Mouse (Mus musculus) embryonic facial prominence, embryonic 11.5 days (tissue): Measurements from ENCODE around the gene Setd1b. TPM values are rescaled to one million over a fixed set of nuclear protein-coding genes. Genes with fewer than 3 reads are reported as not detected.

Source experiments
- ATAC-seq: fragments of 200-750 bp; cut with Nextera tagmentation; replicated peaks from 2 replicates; pipeline ENCODE4 v1.8.0; 2017; ENCODE audit warnings: low read depth; ENCODE audit not compliant: insufficient number of reproducible peaks, low FRiP score, low TSS enrichment
- DNase-seq: peaks from one replicate; pipeline ENCODE4 v3.0.0-alpha.2; 2015; ENCODE audit warnings: low spot score
- H3K27ac ChIP-seq: fragments of 300-500 bp; sonication (generic); replicated peaks from 2 replicates; pipeline ENCODE4 v1.5.1; 2014; ENCODE audit warnings: mild to moderate bottlenecking, low read depth, low read length, control low read depth
- H3K27me3 ChIP-seq: fragments of 300-500 bp; sonication (generic); 2 replicates; pipeline ENCODE4 v1.6.1; 2014; ENCODE audit warnings: mild to moderate bottlenecking, low read length, moderate library complexity, mixed read lengths; ENCODE audit not compliant: control insufficient read depth, insufficient read depth
- H3K36me3 ChIP-seq: fragments of 300-500 bp; sonication (generic); replicated peaks from 2 replicates; pipeline ENCODE4 v1.6.1; 2014; ENCODE audit warnings: low read depth, mild to moderate bottlenecking, low read length, moderate library complexity, mixed read lengths; ENCODE audit not compliant: control insufficient read depth, insufficient read depth
- H3K4me1 ChIP-seq: fragments of 300-500 bp; sonication (generic); 2 replicates; pipeline ENCODE4 v1.6.1; 2014; ENCODE audit warnings: low read length, mixed read lengths; ENCODE audit not compliant: control insufficient read depth, insufficient read depth
- H3K4me2 ChIP-seq: fragments of 300-500 bp; sonication (generic); 2 replicates; pipeline ENCODE4 v1.6.1; 2014; ENCODE audit warnings: low read depth, mild to moderate bottlenecking, control low read depth, low read length, moderate library complexity
- H3K4me3 ChIP-seq: fragments of 300-500 bp; sonication (generic); 2 replicates; pipeline ENCODE4 v1.5.1; 2014; ENCODE audit warnings: low read depth, low read length, control low read depth
- H3K9ac ChIP-seq: fragments of 300-500 bp; sonication (generic); replicated peaks from 2 replicates; pipeline ENCODE4 v1.6.1; 2014; ENCODE audit warnings: mild to moderate bottlenecking, control low read depth, low read length
- H3K9me3 ChIP-seq: fragments of 300-500 bp; sonication (generic); replicated peaks from 2 replicates; pipeline ENCODE4 v1.6.1; 2016; ENCODE audit warnings: mild to moderate bottlenecking, low read length, inconsistent platforms, mixed read lengths; ENCODE audit not compliant: control insufficient read depth
- WGBS: fragments of 180-500 bp; shearing (Covaris S2); extraction: QIAGEN DNeasy Blood & Tissue Kit; methylation state at CpG from one replicate; pipeline ENCODE4 v1.1.7; 2014; 5-methylcytosine and 5-hydroxymethylcytosine counted together
- polyA plus RNA-seq: library from polyadenylated mRNA; unstranded; fragments of >200 nt; fragmentation: Nextera tagmentation; extraction: Ambion mirVana; gene quantifications from 2 replicates; pipeline ENCODE4 v1.2.1, GENCODE M21; 2014

The Setd1b gene
- polyA plus RNA-seq, 1 experiment from 2014 or later, result 9.6 TPM

DNA sequence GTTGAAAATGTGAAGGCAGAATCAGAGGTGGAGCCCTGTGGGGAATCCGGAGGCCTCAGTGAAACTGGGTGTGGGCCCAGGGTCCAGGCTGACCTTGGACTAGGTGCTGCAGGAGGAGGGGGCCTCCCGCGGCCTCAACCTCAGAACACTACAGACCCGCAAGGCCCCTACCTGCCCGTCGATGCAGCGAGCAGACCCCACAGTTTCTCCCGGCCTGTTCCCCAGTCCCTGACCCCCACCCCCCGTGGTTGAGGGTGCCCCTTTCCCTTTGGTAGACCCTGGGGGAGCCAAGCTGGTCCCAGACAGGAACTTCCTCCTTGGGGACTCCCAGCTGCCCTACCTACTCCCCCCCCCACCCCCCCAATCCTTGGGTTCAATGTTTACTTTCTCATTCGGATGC lies 24.4 kb downstream of the Setd1b start:
- H3K36me3 ChIP-seq, result peaks cover 17% of the 10 kb centered on the region
- no peak overlapping the region for H3K9ac ChIP-seq
- H3K27ac ChIP-seq, result no peak overlapping the region
- no peaks in the 10 kb centered on the region for H3K4me1 ChIP-seq
- H3K4me2 ChIP-seq, result no peak overlapping the region
- H3K9me3 ChIP-seq, result no peaks in the 10 kb centered on the region
- ATAC-seq (no peak), DNase-seq (no peak)
- no peak overlapping the region for H3K4me3 ChIP-seq
- no peaks in the 10 kb centered on the region for H3K27me3 ChIP-seq
- 91% methylated on average over 10 of the region's 10 CpGs for WGBS

DNA sequence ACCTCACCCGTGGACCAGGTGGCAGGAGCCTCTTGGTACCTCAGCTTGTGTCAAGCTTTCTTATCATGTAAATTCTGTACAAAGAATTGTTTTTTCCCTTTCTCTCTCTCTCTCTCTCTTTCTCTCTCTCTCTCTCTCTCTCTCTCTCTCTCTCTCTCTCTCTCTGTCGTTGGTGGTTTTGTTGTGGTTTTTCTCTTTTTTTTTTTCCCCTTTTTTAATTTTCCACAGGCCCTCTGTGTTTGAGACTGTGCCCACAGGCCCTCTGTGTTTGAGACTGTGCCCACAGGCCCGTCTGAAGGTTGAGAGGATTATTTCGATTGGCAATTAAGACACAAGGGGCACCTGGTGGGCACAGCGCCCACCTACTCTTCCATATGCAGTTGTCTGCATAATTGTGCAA lies 25.6 kb downstream of the Setd1b start:
- ATAC-seq (no peak), DNase-seq (no peak)
- no peak overlapping the region for H3K4me2 ChIP-seq
- H3K9me3 ChIP-seq, result no peaks in the 10 kb centered on the region
- H3K27ac ChIP-seq, result no peak overlapping the region
- WGBS, result 79% methylated on average over 5 of the region's 5 CpGs
- H3K4me3 ChIP-seq, result no peak overlapping the region
- peaks cover 3% of the 10 kb centered on the region; the same call in 1 of the 2 replicates for H3K4me1 ChIP-seq
- H3K9ac ChIP-seq, result no peak overlapping the region
- H3K27me3 ChIP-seq, result no peaks in the 10 kb centered on the region
- peaks cover 17% of the 10 kb centered on the region for H3K36me3 ChIP-seq

- no peak for ATAC-seq
These were observed 27.3 kb downstream of the Setd1b start, which contains the start of gene Psmd9 for GRCm38 (mm10) chr5:123169284-123169683. TSS of gene Psmd9 (plus strand) at chr5:123169413.

DNA sequence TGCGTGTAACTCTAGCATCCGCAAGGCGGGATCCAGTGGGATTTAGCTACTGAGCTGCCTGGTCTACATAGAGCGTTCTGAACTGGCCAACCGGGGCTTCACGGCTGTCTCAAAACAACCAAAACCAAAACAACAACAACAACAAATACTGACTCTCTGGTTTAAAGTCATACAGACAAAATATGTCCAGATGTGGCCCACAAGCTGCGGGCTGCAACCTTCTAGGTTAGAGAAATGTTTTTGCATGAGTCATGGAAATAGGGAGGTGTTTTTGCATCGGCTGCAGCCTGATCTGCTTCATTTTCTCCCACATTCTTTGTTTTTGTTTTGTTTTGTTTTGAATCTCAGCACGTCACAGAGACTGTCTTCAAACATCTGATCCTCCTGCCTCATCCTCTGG lies 28.4 kb downstream of the Setd1b start:
- H3K36me3 ChIP-seq, result peaks cover 7% of the 10 kb centered on the region
- no peak for DNase-seq
- H3K9me3 ChIP-seq, result no peaks in the 10 kb centered on the region
- ATAC-seq, result no peak
- no peak overlapping the region for H3K27ac ChIP-seq
- 65% methylated on average over 9 of the region's 9 CpGs for WGBS
- H3K4me2 ChIP-seq, result no peak overlapping the region
- no peak overlapping the region for H3K9ac ChIP-seq
- peaks cover 3% of the 10 kb centered on the region; the same call in 1 of the 2 replicates for H3K4me1 ChIP-seq
- H3K4me3 ChIP-seq, result no peak overlapping the region
- no peaks in the 10 kb centered on the region for H3K27me3 ChIP-seq

More at GRCm38 (mm10) chr5:123169284-123169683, 27.3 kb downstream of the Setd1b start, which contains the start of gene Psmd9:
- H3K27me3 ChIP-seq, result no peaks in the 10 kb centered on the region
- H3K36me3 ChIP-seq, result peaks cover 7% of the 10 kb centered on the region
- no peak for DNase-seq
- 83% methylated on average over 5 of the region's 5 CpGs for WGBS
- H3K4me3 ChIP-seq, result no peak within 1 kb of the TSS
- no peaks in the 10 kb centered on the region for H3K9me3 ChIP-seq
- no peak within 1 kb of the TSS for H3K9ac ChIP-seq
- H3K27ac ChIP-seq, result no peak within 1 kb of the TSS
- peaks cover 3% of the 10 kb centered on the region; the same call in 1 of the 2 replicates for H3K4me1 ChIP-seq
- H3K4me2 ChIP-seq, result no peak within 1 kb of the TSS

DNA sequence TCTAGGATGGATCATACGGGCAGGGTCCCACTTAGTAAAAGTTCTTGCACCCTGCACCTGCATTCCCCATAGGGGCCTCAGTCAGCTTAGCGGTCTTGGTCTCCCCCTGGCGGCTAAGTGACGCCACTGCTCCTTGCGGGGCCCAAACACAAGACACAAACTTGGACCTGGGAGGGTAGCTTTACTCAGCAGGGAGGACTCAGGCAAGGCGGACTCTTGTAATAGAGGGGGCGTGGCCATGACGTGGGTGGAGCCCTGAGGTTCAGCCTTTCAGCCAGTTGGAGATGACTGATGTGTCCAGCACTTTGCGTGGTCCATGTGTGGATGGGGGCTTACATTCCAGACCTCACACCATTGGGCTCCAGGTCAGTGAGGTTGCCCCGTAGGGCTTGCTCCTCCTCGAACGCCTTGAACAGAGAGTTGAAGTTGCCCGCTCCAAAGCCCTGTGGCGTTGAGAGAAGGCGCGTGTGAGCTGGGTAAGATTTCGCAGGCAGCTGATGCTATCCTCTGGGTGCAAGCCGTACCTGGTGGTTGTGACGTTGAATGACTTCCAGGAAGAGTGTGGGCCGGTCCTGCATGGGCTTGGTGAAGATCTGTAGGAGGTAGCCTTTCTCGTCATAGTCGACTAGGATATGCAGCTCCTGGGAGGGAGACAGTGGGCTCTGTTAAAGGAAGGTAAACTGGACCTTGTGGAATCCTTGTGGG lies 29.8 kb downstream of the Setd1b start:
- no peaks in the 10 kb centered on the region for H3K9me3 ChIP-seq
- WGBS, result 12% methylated on average over 22 of the region's 22 CpGs
- H3K27ac ChIP-seq, result no peak overlapping the region
- 0 out of 2 replicates have a peak overlapping the region, but pooled peaks have one; percentile 9 for H3K9ac ChIP-seq
- peak overlapping the region; percentile 23 for H3K4me3 ChIP-seq
- H3K4me1 ChIP-seq, result peaks cover 3% of the 10 kb centered on the region; the same call in 1 of the 2 replicates
- no peaks in the 10 kb centered on the region for H3K27me3 ChIP-seq
- H3K4me2 ChIP-seq, result peak overlapping the region; percentile 42
- DNase-seq, result peak; percentile 92
- no peaks in the 10 kb centered on the region for H3K36me3 ChIP-seq
- peak; percentile 83 for ATAC-seq

DNA sequence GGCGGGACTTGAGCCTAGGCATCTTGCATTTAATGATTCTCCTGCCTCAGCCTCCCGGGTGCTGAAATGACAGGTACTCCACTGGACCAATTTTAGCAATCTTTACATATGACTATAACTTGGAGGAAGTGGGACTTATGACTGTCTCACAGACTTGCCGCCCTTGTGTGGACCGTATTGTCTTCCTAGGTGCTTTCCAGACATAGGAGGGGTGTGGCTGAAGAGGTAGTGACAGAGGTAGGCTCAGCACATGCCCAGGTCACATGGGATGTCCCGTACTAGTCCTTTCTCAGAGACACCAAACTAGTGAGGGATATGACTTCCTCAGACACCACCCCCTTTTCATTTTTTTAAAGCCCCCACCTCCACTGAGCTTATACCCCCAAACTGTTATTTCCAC lies 36.8 kb downstream of the Setd1b start:
- no peak for ATAC-seq
- 87% methylated on average over 5 of the region's 5 CpGs for WGBS
- DNase-seq, result no peak

DNA sequence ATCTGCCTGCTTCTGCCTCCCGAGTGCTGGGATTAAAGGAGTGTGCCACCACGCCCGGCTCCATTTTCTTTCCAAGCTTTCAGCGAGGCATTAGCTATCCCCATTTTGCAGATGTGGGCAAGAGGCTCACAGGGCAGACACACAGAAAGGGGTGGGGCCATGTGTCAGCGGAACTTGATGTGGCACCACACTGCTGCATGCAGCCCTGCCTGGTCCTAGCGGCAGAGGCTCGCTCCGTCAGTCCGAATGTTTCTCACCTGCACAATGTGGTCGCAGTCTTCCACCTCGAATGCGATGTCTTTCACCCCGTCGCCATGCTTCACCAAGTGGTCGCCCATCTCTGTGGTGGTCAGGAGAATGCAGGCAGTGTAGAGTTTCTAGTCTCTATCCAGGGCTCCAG lies 38.4 kb downstream of the Setd1b start:
- DNase-seq (no peak), ATAC-seq (no peak)
- no peaks in the 10 kb centered on the region for H3K27me3 ChIP-seq
- H3K4me1 ChIP-seq, result no peaks in the 10 kb centered on the region
- H3K36me3 ChIP-seq, result no peaks in the 10 kb centered on the region
- no peak overlapping the region for H3K9ac ChIP-seq
- 91% methylated on average over 15 of the region's 15 CpGs for WGBS
- no peak overlapping the region for H3K27ac ChIP-seq
- no peak overlapping the region for H3K4me2 ChIP-seq
- no peak overlapping the region for H3K4me3 ChIP-seq
- no peaks in the 10 kb centered on the region for H3K9me3 ChIP-seq

More for the DNA sequence above, 36.8 kb downstream of the Setd1b start:
- Histone ChIP-seq H3K27ac (no peak overlapping the region), H3K9ac (no peak overlapping the region), H3K4me3 (no peak overlapping the region), H3K36me3 (no peaks in the 10 kb centered on the region), H3K4me1 (no peaks in the 10 kb centered on the region), H3K4me2 (no peak overlapping the region), H3K9me3 (no peaks in the 10 kb centered on the region), H3K27me3 (no peaks in the 10 kb centered on the region)

- WGBS, result 74% methylated on average over 6 of the region's 6 CpGs
- Histone ChIP-seq H3K9me3 (no peaks in the 10 kb centered on the region), H3K9ac (no peak overlapping the region), H3K4me1 (no peaks in the 10 kb centered on the region), H3K27me3 (no peaks in the 10 kb centered on the region), H3K4me3 (no peak overlapping the region), H3K4me2 (no peak overlapping the region), H3K36me3 (no peaks in the 10 kb centered on the region), H3K27ac (no peak overlapping the region)
- DNase-seq, result no peak
- no peak for ATAC-seq
These were observed 39.5 kb downstream of the Setd1b start for GRCm38 (mm10) chr5:123181536-123181935.
